24 mouse cellular contexts compared by ENCODE assay signal in genomic region chr17:27322891-27323509, GRCm38 (mm10).
A peak's percentile ranks its signal among the peaks of the same experiment; 100 is the strongest.
DNase-seq lines count a peak whose midpoint lies in the region; ATAC-seq lines count a peak whose summit lies in the region.
"Had no signal": no experiment of that assay in that cellular context is flagged by ENCODE, and none has a peak within 500 bp of the region (broad histone marks: within the 10 kb centered on the region; RNA-seq: fewer than 3 reads in every experiment).

No protein-coding gene starts in this region.

- H3K36me3 ChIP-seq in hindbrain, embryonic 13.5 days: no peaks in the 10 kb centered on the region
- H3K36me3 ChIP-seq: heart, embryonic 15.5 days; intestine, embryonic 15.5 days; limb, embryonic 10.5 days; liver, embryonic 15.5 days; lung, embryonic 15.5 days; midbrain, embryonic 15.5 days; neural tube, embryonic 15.5 days had no signal

- no peak overlapping the region for H3K4me2 ChIP-seq in hindbrain, embryonic 13.5 days
- H3K4me2 ChIP-seq: heart, embryonic 15.5 days; hindbrain, embryonic 14.5 days; intestine, embryonic 15.5 days; liver, embryonic 15.5 days; lung, embryonic 15.5 days; midbrain, embryonic 15.5 days; neural tube, embryonic 15.5 days had no signal

- peak; percentile 53 for DNase-seq in 416B (ENCODE audit: low read depth)
- DNase-seq in CD4-positive helper T cell, adult 2 months (ENCODE audit: low read depth, low spot score): peak; percentile 86
- peak; percentile 74 for DNase-seq in T-cell, adult 2 months (ENCODE audit: low spot score)
- peak; percentile 75 to 84 for DNase-seq in natural killer cell, adult 2 months (ENCODE audit: low spot score in 2 of 2)
- DNase-seq in frontal cortex, postnatal 36 days (ENCODE audit: low spot score in 2 of 2): no peak
- no peak for DNase-seq in adrenal gland, postnatal 10 days
- no peak for DNase-seq in cerebellum, postnatal 36 days
- DNase-seq: adrenal gland, postnatal 25 days; cerebellum, postnatal 14 days; heart, postnatal 36 days; liver; lung, postnatal 36 days had no signal

- 84% methylated on average over 6 of the region's 6 CpGs for WGBS in hindbrain, embryonic 13.5 days

- peaks cover 9% of the 10 kb centered on the region for H3K4me1 ChIP-seq in hindbrain, embryonic 13.5 days (replicated peaks)

- H3K27me3 ChIP-seq in hindbrain, embryonic 13.5 days: peaks cover 54% of the 10 kb centered on the region

- no peak for ATAC-seq in hindbrain, embryonic 13.5 days (ENCODE audit: low FRiP score)
- ATAC-seq: forebrain, embryonic 14.5 days; intestine, embryonic 15.5 days; midbrain, embryonic 15.5 days had no signal

- H3K9me3 ChIP-seq in hindbrain, embryonic 13.5 days: 0 out of 2 replicates have a peak, but pooled peaks cover 3% of the 10 kb centered on the region
- H3K9me3 ChIP-seq: heart, embryonic 15.5 days; intestine, embryonic 15.5 days; limb, embryonic 10.5 days; liver, embryonic 15.5 days; lung, embryonic 15.5 days; midbrain, embryonic 15.5 days; neural tube, embryonic 15.5 days had no signal

- no peak overlapping the region for H3K4me3 ChIP-seq in hindbrain, embryonic 13.5 days
- H3K4me3 ChIP-seq: heart, embryonic 15.5 days; intestine, embryonic 15.5 days; layer of hippocampus, adult 2 months; limb, embryonic 10.5 days; liver, embryonic 15.5 days; lung, embryonic 15.5 days; midbrain, embryonic 15.5 days; myocyte; neural tube, embryonic 15.5 days had no signal

- no peak overlapping the region for H3K9ac ChIP-seq in hindbrain, embryonic 13.5 days
- H3K9ac ChIP-seq: heart, embryonic 15.5 days; hindbrain, embryonic 14.5 days; intestine, embryonic 15.5 days; liver, embryonic 15.5 days; lung, embryonic 15.5 days; midbrain, embryonic 15.5 days; neural tube, embryonic 15.5 days had no signal

- no peak overlapping the region for H3K27ac ChIP-seq in hindbrain, embryonic 13.5 days
- H3K27ac ChIP-seq: heart, embryonic 15.5 days; hindbrain, embryonic 14.5 days; intestine, embryonic 15.5 days; layer of hippocampus, adult 2 months; limb, embryonic 10.5 days; liver, embryonic 15.5 days; lung, embryonic 15.5 days; midbrain, embryonic 15.5 days; neural tube, embryonic 15.5 days had no signal

Comparison
In these comparisons a context has a peak if more than half of its experiments do, and no peak if none do; other contexts are left out.
1. DNase-seq: peak in 416B (single experiment), CD4-positive helper T cell, adult 2 months (single experiment), T-cell, adult 2 months (single experiment) and natural killer cell, adult 2 months (2 of 2); none in frontal cortex, postnatal 36 days (0 of 2), adrenal gland, postnatal 10 days (single experiment) and cerebellum, postnatal 36 days (0 of 2).